Mouse (Mus musculus): ENCODE data around the gene Foxj3.
"Not testable (repeated sequence)": the region's sequence is repeated elsewhere in the genome, so short reads cannot be mapped to it uniquely, and the experiment has no call there.

Foxj3 gene

GRCm38 (mm10) chr4:119566322-119566835 lies 29.6 kb downstream of the Foxj3 start:
- no peak for DNase-seq (ENCODE audit: low read depth, low spot score)

DNA sequence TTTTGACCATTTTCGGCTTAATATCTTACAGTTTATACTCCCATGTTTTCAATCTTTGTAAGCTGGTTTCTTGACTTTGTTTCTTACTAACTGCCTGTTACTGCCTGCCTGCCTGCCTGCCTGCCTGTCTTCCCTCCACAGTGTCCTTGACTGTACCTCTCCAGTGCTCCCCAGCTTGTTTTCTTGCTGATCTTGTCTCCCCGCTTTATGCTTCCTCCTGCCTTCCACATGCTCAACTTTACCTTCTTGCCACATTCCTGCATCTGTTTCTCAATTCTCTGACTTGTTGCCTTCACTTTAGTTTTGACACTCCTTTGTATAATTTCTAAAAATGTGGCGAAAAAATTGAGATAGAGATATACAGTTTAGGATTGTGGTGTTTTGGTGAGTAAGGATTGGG lies 35.9 kb downstream of the Foxj3 start:
- no peak for DNase-seq (ENCODE audit: low read depth, low spot score)

DNA sequence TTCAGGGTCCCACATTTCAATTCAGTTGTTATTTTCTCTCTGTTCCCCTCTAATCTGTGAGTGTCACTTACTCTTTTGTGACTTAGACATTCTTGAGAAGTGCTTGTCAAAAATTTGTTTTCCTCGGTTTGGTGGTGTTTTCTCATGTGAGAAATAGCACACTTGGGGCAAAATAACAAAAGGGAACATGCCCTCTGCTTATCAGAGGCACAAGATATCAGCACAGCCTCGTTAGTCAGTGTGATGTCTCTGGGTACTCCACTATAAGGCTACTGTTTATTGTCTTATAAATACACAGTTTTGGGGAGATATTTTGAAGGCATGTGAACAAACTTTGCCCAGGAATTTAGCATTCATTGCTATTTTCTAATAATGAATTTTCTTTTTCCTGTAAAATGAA lies 37.7 kb downstream of the Foxj3 start:
- no peak for DNase-seq (ENCODE audit: low read depth, low spot score)

DNA sequence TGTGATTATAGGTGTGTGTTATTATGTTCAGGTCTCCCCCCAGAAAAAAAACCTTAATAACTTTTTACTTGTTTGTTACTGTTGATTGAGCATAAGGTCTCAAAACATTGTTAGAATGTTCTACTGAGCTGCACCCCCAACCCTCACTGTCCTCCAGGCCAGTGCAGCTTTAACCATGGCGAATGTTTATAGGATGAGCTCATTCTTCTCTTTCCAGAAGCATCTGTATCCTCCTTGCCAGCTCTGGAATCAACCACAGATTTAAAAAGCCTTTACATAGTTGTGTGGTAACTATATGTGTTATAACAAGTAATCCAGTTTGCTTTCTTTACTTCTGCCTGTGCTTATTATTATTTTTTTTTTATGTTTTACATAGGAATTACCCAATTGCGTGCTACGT lies 38.7 kb downstream of the Foxj3 start:
- DNase-seq (ENCODE audit: low read depth, low spot score): no peak

- DNase-seq (ENCODE audit: low read depth, low spot score): peak; percentile 62
These were observed 51.2 kb downstream of the Foxj3 start for GRCm38 (mm10) chr4:119588037-119588436.

DNA sequence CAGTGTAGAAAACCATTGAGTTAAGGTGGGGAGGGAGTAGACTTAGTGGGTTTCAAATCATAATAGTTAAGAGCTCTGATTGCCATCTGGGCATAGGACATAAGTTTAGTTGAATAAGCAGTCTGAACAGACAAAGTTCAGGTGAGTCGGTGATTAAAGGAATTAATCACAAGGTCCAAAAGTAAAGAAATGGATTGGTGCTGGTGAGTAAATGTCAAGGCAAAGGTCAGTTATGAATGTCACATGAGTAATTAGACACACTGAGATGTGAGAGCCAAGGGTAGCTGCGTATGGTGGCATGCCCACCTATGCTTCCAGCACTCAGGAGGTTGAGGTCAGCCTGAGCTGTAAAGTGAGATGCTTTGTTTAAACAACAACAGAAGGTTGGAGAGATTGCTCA lies 52.6 kb downstream of the Foxj3 start:
- DNase-seq (ENCODE audit: low read depth, low spot score): no peak

- no peak for DNase-seq (ENCODE audit: low read depth, low spot score)
These were observed 53.2 kb downstream of the Foxj3 start for GRCm38 (mm10) chr4:119590027-119590426.

GRCm38 (mm10) chr4:119592479-119592878 lies 55.7 kb downstream of the Foxj3 start:
- DNase-seq (ENCODE audit: low read depth, low spot score): peak; percentile 84

DNA sequence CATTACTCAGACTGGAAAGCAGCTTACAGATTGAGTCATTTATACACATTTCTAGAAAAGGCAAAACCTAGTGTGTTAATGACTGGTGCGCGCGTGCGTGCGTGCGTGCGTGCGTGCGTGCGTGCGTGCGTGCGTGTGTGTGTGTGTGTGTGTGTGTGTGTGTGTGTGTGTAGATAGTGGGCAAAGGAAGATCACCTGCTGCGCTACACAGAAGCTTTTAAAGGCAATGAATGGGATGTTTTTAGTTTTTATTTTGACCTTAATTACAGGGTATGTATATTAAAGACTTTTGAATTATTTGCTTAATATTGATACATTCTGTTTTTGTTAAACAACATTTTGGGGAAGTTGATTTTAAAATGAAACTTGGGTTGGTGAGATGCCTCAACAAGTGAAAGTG lies 57.5 kb downstream of the Foxj3 start:
- no peak for DNase-seq (ENCODE audit: low read depth, low spot score)

DNA sequence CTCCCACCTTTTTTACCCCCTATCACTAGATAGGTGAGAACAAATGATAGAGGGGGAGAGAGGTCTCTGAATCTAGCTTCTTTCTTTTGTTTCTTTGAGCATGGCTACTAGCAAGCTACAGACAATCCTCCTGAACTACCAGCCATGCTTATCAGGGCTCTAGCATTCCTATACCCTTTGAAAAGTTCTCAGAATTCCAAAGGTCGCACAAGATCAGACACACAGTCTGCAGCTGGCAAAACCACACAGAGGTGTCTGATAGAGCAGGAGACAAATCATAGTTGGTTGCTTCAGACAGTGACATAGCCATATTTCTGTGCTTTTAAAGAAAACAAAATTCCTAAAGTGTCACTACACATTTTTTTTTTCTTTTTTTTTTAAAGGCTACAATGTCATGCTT lies 62.8 kb downstream of the Foxj3 start:
- DNase-seq (ENCODE audit: low read depth, low spot score): no peak

- no peak for DNase-seq (ENCODE audit: low read depth, low spot score)
These were observed 72.7 kb downstream of the Foxj3 start for GRCm38 (mm10) chr4:119609488-119609887.

- no peak for DNase-seq (ENCODE audit: low read depth, low spot score)
These were observed 77.3 kb downstream of the Foxj3 start for GRCm38 (mm10) chr4:119614078-119614477.

- no peak for DNase-seq (ENCODE audit: low read depth, low spot score)
These were observed 77.9 kb downstream of the Foxj3 start for GRCm38 (mm10) chr4:119614724-119615123.

DNA sequence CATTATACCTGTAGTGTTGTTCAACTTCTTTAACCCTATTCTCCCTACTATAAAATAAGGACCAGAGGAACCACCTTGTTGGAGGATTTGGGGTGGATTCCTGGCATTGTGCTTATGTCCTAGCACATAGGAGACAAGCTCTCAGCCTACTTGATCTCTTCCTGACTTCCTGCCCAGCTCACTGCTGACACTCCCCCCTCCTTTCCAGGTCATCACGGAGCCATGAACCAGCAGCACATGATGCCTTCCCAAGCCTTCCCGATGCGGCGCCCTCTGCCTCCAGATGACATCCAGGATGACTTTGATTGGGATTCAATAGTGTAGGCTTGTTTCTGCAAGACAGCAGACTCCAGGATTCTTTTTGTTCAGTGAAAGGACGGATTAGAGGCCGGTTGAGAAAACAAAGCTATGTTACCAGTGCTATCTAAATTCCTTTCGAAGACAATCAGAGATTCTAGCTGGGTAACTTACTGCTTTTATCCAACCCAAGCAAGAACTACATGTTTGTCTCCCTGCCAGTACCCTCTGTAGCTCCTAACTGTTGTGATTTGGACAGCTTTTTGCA lies 89.4 kb downstream of the Foxj3 start:
- DNase-seq (ENCODE audit: low read depth, low spot score): peak; percentile 84

DNA sequence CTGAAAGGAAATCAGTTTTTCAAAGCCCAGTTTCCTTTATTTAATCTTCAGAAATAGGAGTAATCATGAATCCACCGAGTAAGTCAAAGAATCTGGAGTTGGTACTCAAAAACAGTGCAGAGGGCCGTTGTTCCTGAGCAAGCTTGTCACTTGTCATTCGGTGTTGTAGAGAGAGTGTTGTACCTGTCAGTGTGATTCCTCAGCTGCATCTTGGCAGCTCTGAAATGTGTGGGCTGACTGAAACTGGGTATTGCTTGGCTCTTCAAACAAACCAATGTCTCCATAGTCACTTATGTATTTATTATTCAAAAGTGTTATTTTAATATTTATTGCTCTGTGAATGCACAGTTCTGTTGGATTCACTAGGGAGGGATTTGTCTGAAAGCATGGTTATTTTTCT lies 90.1 kb downstream of the Foxj3 start:
- DNase-seq (ENCODE audit: low read depth, low spot score): no peak

- DNase-seq (ENCODE audit: low read depth, low spot score): no peak
These were observed 90.5 kb downstream of the Foxj3 start for GRCm38 (mm10) chr4:119627317-119627716.

GRCm38 (mm10) chr4:119628363-119628762 lies 91.6 kb downstream of the Foxj3 start:
- DNase-seq (ENCODE audit: low read depth, low spot score): not testable (repeated sequence)

DNA sequence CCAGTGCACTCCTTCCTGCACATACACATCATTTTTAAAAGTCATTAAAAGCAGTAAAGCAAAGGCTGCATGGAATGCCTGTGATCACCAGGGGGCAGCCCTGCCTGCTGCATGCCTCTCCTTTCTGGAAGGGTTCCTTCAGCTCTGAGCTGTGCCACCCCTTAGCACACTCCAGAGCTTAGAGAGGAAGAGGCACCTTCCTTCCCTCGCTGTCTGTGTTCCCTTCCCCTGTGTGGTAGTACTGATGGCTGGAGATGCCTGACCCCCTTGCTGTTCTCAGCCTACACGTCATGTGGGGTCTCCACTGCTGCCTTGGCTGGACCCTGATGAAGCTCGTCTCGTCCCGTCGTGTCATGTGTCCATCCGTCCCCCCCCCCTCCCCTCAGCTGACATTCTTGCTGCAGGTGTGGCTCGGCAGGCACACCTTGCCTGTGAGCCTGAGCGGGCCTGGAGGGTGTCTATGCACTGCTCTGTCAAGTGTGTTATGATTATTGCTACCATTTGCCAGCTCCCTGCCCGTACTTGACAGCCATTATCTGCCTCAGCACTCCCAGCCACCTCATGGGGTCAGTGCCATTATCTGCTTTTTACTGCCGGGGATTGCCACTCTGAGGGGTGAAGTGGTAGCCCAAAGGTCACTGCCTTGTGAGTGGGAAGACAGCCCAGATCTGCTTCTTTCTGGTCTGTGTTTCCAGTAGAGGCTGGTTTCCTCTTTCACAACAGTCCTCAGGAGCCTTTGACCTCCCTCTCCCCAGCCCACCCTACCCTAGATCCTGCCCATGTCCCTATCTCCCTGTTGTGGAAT lies 94.5 kb downstream of the Foxj3 start:
- DNase-seq (ENCODE audit: low read depth, low spot score): peak; percentile 89

DNA sequence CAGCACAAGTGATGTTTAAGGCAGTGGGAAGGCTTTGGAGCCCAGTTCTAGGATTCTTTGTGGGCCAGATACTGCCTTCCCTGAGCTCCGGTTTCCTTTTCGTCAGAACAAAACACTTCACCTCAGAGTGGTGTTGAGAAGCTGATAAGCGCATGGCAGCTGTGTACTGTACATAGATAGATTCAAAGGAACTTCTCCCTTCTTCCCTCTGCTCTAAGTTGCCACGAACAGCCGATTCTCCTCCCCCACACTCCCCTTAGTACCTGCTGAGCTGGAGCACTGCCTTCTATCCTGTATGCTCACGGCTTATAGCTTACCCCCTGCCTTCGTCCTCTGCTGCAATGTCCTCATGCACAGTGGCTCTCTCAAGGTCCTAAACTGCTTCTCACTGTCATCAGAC lies 95.9 kb downstream of the Foxj3 start:
- DNase-seq (ENCODE audit: low read depth, low spot score): no peak

GRCm38 (mm10) chr4:119633342-119633741 lies 96.5 kb downstream of the Foxj3 start:
- no peak for DNase-seq (ENCODE audit: low read depth, low spot score)

- DNase-seq (ENCODE audit: low read depth, low spot score): no peak
These were observed 97.1 kb downstream of the Foxj3 start for GRCm38 (mm10) chr4:119633948-119634347.

- DNase-seq (ENCODE audit: low read depth, low spot score): no peak
These were observed 98.3 kb downstream of the Foxj3 start for GRCm38 (mm10) chr4:119634908-119635660.
